Mouse (Mus musculus): Measurements from ENCODE around the gene Pxn.
"Not testable (repeated sequence)": the region's sequence is repeated elsewhere in the genome, so short reads cannot be mapped to it uniquely, and the experiment has no call there.

Gene Pxn

GRCm38 (mm10) chr5:115509321-115509761 is 2.9 kb downstream of the Pxn start:
- DNase-seq (ENCODE audit: extremely low read depth, low read depth) = no peak

GRCm38 (mm10) chr5:115509790-115510689 is 3.6 kb downstream of the Pxn start:
- DNase-seq (ENCODE audit: extremely low read depth, low read depth) = no peak

- DNase-seq (ENCODE audit: extremely low read depth, low read depth) = no peak
Observed at GRCm38 (mm10) chr5:115512375-115512774, 5.9 kb downstream of the Pxn start.

GRCm38 (mm10) chr5:115513246-115513645 is 6.8 kb downstream of the Pxn start:
- DNase-seq (ENCODE audit: extremely low read depth, low read depth) = no peak

- no peak for DNase-seq (ENCODE audit: extremely low read depth, low read depth)
Observed at GRCm38 (mm10) chr5:115513721-115514120, 7.2 kb downstream of the Pxn start.

GRCm38 (mm10) chr5:115514346-115514745 is 7.9 kb downstream of the Pxn start:
- no peak for DNase-seq (ENCODE audit: extremely low read depth, low read depth)

GRCm38 (mm10) chr5:115514896-115515587 is 8.6 kb downstream of the Pxn start:
- no peak for DNase-seq (ENCODE audit: extremely low read depth, low read depth)

- peak; percentile 81 for DNase-seq (ENCODE audit: extremely low read depth, low read depth)
Observed at GRCm38 (mm10) chr5:115516081-115516907, 9.8 kb downstream of the Pxn start.

GRCm38 (mm10) chr5:115516908-115517307 is 10.4 kb downstream of the Pxn start:
- no peak for DNase-seq (ENCODE audit: extremely low read depth, low read depth)

GRCm38 (mm10) chr5:115517501-115517900 is 11.0 kb downstream of the Pxn start:
- DNase-seq (ENCODE audit: extremely low read depth, low read depth) = no peak

GRCm38 (mm10) chr5:115518214-115518613 is 11.7 kb downstream of the Pxn start:
- DNase-seq (ENCODE audit: extremely low read depth, low read depth) = not testable (repeated sequence)

GRCm38 (mm10) chr5:115520325-115520869 is 13.9 kb downstream of the Pxn start:
- no peak for DNase-seq (ENCODE audit: extremely low read depth, low read depth)

GRCm38 (mm10) chr5:115521553-115522461 is 15.3 kb downstream of the Pxn start:
- DNase-seq (ENCODE audit: extremely low read depth, low read depth) = no peak

- DNase-seq (ENCODE audit: extremely low read depth, low read depth) = no peak
Observed at GRCm38 (mm10) chr5:115522531-115522930, 16.1 kb downstream of the Pxn start.

GRCm38 (mm10) chr5:115522981-115523499 is 16.6 kb downstream of the Pxn start:
- no peak for DNase-seq (ENCODE audit: extremely low read depth, low read depth)

- no peak for DNase-seq (ENCODE audit: extremely low read depth, low read depth)
Observed at GRCm38 (mm10) chr5:115523971-115524370, 17.5 kb downstream of the Pxn start.

- DNase-seq (ENCODE audit: extremely low read depth, low read depth) = no peak
Observed at GRCm38 (mm10) chr5:115524471-115524870, 18.0 kb downstream of the Pxn start.

- DNase-seq (ENCODE audit: extremely low read depth, low read depth) = no peak
Observed at GRCm38 (mm10) chr5:115525416-115525815, 18.9 kb downstream of the Pxn start.

GRCm38 (mm10) chr5:115525943-115526342 is 19.5 kb downstream of the Pxn start:
- DNase-seq (ENCODE audit: extremely low read depth, low read depth) = no peak
